Mouse (Mus musculus) heart, adult 9 months (tissue): ENCODE measurements around the gene Gga1.

Experiments
- DNase-seq, 2 experiments: peaks; one replicate each; pipeline ENCODE4 v3.0.0; 2022; ENCODE audit warnings: low spot score in 2 of 2

Gene Gga1

DNA sequence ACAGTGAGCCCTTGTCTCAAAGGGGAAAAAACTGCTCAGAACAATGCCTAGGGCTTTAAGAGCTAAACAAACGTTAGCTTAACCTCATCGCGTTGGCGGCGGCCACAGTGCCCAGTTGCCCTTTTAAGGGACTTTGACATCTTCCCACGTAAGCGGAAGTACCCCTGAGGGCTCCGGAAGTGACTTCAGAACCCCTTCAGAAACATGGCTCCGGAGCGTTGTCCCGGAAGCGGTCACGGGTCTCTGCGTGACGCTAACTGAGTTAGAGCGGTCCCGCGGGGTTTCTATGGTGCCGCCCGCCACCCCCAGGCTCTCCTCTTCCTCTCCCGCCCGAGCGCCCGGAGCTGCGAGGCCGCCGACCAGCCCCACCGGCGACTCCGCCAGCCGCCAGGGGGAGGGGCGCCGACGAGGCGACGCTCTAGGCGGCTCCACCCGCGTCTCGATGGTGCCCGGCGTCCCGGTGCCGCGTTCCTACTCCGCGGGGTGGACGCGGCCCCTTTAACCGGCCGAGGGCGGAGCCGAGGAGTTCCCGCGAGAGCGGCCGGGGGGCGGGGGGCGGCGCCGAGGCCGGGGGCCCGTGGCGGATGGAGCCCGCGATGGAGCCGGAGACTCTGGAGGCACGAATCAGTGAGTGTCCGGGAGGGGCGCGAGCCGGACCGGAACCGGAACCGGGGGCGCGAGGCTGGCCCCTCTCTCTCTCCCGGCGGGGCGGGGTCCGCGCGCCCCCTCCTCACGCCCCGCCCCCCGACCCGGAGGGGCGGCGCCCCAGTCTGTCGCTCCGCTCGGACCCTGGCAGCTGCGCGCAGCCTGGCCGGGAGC, at the start of gene Gga1:
Gga1 (plus strand) TSS at position 200 of the 819 bp plus-strand sequence.
- peak; percentile 94 to 96 for DNase-seq

- no peak for DNase-seq
These were observed 48.7 kb upstream of the Gga1 start for GRCm38 (mm10) chr15:78828315-78828714.

DNA sequence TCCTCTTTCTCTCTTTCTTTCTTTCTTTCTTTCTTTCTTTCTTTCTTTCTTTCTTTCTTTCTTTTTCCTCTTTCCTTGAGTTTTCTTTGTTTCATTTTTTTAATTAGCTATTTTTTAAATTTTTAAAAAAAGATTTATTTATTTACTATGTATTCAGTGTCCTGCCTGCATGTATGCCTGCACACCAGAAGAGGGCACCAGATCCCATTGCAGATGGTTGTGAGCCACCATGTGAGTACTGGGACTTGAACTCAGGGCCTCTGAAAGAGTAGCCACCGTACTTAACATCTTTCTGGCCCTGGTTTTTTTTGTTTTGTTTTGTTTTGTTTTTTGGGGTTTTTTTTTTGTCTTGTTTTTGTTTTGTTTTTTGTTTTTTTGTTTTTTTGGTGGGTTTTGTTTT, 47.4 kb upstream of the Gga1 start:
- no peak for DNase-seq

DNA sequence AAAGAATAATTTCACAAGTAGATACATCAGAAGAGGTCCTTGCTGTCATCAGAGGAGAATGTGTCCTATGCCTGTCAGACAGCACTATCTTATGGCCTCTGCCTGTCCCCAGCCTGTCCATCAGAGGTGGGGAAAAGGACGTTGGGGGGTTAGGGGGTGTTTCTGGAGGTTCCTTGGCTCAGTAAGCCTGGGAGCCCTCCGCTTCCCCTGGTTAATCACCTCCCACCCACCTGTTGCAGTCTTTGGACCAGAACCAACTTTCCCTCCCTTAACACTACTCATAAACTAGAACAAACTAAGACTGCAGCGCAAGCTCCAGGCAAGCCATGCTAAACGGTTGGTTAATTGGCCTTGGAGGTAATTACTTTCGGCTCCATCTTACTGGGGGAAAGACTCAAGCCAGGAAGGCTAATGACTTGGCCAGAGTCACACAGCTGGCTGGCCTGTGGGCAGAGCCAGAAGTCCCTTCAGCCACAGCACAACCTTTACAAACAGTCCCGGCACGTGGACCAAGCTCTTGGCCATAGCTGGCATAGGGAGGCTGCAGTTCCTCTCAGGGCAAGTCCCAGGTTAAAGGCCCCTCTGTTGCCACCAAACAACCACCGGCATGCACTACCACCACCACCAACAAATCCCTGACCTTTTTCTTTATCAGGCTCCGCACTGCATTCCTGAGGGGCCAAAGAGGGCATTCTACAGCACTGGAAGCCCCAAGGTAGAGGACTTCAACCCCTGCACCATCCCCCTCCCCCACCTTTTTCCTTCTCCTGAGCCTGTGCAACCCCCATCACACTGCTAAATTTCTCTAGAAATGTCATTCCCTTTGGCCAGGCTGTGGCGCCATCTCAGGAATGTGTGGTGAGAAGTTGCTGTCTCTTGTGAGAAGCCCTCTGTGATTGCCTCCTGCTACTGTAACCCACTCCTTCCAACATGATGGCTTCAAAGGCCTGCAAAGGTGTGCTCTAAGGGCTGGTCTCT, 46.0 kb upstream of the Gga1 start:
- no peak for DNase-seq

DNA sequence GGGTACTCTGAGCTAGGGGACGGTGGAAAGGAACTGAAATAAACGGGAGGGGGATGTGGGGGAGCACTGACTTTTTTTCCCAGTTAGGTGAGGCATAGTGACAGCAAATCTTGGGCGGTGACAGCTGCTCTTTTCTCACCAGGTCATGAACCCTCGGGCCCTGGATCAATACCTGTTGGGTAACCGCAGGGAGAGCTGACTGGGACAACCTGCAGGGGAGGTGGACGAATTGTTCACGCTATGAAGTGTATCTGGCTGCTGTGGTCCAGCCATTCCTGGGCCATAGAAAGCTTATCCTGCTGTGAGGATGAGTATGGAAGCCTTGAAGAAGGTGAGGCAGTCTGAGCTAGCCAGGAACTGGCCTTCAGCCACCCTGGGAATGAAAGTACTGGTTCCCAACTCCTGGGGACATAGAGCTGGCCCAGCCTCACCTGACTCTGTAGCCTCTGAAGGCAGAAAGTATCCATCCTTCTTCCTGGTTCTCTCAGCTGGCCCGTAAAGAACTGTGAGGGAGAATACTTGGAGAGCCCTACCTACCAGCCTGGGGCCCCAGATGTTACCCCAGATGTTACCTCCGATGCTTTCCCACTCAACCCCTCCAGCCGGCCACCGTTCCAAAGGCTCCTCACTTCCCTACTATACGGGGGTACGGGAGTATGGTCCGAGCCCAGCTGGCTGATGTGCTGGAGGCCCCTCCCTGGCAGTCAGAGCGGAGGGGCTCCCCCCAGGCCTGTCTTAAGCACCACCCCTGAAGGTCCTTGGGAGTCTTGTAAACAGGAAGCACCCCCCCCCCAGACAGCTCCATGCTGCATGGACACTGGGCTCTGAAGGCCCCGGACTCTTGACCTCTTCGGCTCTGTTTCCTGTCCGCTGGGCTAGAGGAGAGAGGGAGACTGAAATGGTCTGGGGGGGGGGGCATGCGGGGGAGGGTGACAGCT, 45.0 kb upstream of the Gga1 start:
- DNase-seq: peak; percentile 73 to 82

- peak; percentile 90 to 92 for DNase-seq
These were observed 44.3 kb upstream of the Gga1 start for GRCm38 (mm10) chr15:78832701-78833123.

GRCm38 (mm10) chr15:78833582-78833981, 43.4 kb upstream of the Gga1 start:
- DNase-seq: no peak

DNA sequence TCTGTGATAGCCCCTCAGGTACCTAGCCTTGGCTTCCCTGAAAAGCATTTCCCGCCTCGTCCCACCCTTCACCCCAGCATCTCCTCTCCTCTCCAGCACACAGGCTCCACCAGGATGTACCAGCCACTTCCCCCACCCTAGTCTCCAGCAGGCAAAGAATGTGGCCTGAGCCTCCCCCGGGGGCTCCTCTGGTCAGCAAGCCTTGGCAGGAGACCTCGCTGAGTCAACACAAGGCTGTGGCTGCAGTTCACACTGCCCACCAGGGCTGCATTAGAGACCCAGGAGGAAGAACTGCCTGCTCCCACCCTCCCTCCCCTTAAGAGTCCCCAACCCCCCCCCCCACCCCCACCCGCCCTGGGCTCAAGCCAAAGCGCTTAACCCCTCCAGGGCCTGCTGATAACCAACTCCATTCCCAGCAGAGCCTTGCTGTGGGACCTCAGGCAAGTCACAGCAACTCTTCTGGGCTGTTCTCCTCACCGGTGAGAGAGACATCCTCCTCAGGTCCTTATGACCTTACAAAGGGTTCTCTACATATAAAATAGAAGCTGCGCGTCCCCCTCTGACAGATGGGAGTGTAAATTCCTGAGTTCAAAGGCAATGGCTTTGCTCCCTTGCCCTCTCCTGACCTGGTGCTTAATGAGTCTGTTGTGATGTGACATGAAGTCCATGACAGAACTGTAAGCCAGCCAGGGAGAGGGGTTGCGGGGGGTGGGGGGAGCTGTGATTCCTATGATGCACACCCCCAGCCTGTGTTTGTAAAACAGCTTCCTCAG, 42.6 kb upstream of the Gga1 start:
- no peak for DNase-seq

DNA sequence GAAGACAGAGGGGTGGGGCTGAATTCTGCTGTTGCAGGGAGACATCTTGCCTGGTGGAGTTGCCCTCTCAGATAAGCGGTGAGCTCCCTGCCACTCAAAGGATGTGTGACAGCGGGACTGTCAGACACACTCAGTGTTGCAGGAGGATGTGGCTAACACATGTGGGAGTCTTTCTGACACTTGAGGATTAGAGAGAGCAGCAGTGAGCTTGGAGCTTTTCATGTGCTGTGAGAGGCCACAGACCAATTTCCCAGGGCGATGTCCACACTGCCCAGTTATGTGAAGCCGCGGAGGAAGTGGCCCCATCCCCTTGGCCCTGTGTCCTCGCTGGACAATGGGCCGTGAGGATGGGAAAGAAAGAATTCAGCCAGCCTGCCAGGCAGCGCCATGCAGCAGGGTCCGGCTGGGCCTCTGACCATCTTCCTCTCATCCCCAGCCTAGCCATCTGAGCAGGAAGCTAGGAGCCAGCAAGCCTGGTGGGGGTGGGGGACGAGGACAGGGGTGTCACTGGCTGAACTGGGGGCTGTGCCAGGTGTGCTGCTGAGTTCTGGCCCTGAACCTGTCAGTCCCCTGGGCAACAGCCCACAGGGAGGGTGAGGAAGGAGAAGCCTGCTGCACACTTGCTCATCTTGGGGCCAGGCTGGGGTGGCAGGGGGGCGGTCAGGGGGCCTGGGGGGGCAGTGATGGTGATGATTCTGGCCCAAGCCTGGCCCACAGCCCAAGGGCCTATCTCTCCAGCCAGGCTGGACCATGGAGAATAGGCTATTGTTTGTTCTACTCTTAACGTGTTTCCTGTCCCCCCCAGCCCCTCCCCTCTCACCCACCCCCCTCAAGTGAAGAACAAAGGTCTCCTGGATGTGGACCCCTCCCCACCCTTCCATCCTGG, 41.5 kb upstream of the Gga1 start:
- peak; percentile 59 to 76 for DNase-seq

GRCm38 (mm10) chr15:78836086-78836621, 40.8 kb upstream of the Gga1 start:
- DNase-seq: peak; percentile 85 to 91

- DNase-seq: no peak
These were observed 37.2 kb upstream of the Gga1 start for GRCm38 (mm10) chr15:78839744-78840143.

DNA sequence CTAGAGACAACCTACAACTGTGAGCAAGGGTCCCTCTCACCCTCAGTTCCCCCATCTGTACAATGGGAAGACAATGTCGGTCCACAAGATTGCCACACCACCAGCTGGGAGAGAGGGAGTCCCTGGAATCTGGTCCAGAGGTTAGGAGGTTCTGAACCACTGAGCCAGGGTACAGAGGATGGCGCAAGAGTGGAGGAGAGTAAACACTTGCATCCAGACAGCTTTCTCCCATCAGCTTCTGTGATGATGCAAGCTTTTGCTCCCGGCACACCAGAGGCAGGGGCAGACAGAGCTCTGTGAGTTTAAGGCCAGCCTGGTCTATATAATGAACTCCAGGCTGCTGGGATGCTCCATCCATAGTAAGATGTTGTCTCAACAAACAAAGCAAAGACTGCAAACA, 36.7 kb upstream of the Gga1 start:
- peak; percentile 70 to 77 for DNase-seq

GRCm38 (mm10) chr15:78840751-78841150, 36.2 kb upstream of the Gga1 start:
- DNase-seq: no peak

DNA sequence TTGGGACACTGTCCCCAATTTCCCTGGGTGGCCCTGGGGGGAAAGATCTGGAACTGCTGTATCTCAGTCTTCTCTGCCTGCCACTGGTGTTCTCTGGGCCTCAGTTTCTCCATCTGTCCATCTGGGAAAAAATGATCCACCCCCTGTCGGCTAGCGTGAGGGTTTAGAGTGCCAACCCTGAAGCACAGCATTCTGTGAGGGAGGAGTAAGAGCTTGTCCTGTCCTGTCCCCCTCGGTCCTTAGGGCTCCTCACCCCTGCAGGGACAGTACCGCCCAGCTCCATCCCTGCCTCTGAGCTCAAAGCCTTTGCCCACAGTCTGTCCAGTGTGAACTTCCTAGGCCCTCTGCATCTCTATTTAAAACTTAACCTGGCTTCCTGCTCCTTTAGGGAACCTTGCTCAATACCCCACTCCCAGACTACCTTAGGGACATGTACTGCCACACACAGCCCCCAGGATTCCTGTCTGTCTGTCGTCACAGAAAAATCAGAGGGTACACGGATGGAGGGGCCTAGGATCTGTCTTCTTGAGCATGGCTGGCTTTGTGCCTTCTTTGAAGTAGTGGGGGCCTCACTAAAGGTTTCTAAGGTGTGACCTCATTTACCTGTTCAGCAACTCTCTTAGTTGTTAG, 35.7 kb upstream of the Gga1 start:
- no peak for DNase-seq

DNA sequence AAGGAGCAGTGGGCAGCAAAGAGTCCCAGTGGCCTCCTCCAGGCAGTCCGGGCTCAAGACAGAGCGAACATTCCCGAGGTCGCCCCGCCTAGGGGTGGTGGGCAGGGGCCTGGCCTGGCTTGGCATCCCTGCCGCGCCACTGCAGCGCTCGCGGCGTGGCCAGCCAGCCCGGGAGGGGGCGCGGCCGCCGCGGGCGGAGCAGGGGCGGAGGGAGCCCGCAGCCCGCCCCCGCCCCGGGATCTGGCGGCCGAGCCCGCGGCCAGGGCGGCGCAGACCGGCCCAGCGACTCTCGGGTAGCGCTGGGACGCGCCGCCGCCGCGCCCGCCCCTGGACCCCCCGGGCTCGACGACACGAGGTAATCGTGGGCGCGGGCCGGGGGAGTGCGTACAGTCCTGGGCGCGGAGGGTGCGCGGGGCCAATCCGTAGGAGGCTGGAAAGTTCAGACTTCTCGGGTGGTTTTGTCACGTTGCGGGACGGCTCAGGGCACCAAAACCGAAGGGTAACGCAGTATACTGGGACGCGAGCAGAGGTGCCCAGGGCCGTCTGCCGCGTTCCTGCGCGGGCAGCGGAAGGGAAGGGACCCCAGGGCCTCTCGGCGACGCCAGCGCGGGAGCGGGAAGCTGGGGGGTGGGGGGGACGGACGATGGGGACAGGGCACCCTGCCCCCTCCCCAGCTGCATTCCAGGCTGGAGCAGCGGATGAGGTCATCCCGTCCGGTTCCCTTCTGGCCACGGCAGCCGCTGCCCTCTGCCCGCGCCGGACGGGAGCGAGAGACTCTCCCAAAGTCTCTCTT, 34.4 kb upstream of the Gga1 start, which contains the start of gene Cdc42ep1:
Cdc42ep1 (plus strand) TSS at position 254 of the 793 bp plus-strand sequence.
- peak; percentile 81 to 82 for DNase-seq

GRCm38 (mm10) chr15:78843581-78844469, 33.2 kb upstream of the Gga1 start:
- peak in 1 of 2 experiments; percentile 26 for DNase-seq

- peak; percentile 79 to 86 for DNase-seq
These were observed 32.2 kb upstream of the Gga1 start for GRCm38 (mm10) chr15:78844791-78845190.
